Mouse (Mus musculus): ENCODE measurements at regions not wholly inside any gene's neighbourhood (a gene's known extent, or its start where the extent isn't known, plus 50 kb on each side); places are given as distances from the start of the nearest gene placed in this dataset.

DNA sequence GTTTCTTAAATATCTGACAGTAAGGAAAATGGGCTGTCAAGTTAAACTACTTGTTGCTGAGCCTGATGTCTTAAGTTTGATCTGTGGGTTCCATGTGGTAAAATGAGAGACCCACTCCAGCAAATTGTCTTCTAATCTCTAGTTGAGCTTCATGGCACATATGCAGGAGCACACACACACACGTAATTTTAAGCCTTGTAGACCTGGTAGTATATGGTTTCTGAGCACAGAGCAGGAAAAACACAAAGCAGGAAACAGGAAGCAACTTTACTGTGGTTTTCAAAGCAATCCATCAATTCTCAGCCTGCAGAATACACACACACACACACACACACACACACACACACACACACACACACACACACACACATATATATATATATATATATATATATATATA lies 746.8 kb upstream of the Slit2 start:
- TF ChIP-seq EP300 (IDR thresholded peaks at IDR 0.05; ENCODE audit: low read depth) (no peak), CTCF (IDR thresholded peaks at IDR 0.05; ENCODE audit: low read depth) (no peak)
